Mouse (Mus musculus): Measurements from ENCODE around the gene Gm11492. TPM values are rescaled to one million over a fixed set of nuclear protein-coding genes. Genes with fewer than 3 reads are reported as not detected.

Gm11492 gene
- polyA plus RNA-seq, 1 experiment, result not detected

DNA sequence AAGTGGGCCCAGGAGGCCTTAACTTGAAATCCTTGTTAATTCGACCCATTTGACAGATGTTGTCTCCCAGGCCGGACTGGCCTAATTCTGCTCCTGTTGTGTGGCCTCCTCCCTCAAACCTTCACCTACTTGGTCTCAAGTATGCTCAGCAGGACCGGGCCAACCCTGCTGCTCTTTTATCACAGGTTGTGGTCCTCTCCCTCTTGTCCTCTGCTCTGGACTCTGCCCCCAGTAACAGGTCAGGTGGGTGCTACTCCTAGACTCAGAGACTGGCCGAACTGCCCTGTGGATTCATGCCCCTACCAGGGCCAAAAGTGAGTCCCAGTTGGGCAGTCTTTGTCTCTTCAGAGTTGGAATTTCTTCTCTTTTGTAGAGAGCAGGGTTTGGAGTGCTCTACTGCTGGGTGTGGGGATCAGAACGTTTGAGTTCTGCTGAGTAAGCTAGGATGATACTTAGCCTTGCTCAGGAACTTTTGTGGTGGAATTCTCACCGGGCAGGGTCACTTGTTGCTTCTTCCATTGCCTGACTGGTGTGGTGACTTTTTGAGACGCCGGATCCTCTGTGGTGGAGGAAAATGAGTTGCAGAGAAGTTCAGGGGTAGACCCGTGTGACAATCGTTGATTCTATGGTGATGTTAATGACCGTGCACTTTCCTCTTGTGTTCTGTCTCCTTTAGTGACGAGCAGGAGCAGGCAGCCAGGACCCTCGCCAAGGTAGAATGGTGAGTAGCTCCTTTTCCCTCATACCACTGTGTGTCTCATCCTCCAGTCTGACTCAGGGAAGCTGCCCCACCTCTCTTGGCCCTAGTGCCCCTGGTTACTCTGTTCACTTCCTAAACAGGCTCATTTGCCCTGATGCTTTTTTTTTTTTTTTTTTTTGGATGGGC lies 26.5 kb downstream of the Gm11492 start:
- H3K4me3 ChIP-seq (ENCODE audit: low read depth, low read length), result peak overlapping the region; percentile 70
- TF ChIP-seq POLR2A (IDR thresholded peaks at IDR 0.05; ENCODE audit: low read depth, low read length) (peak; percentile 61; the same call in 1 of the 2 replicates), CTCF (IDR thresholded peaks at IDR 0.05; ENCODE audit: extremely low read depth, insufficient read length, insufficient replicate concordance, low read depth, low read length) (no peak)
- H3K27me3 ChIP-seq (ENCODE audit: control insufficient read depth, insufficient read depth, low read length), result no peaks in the 10 kb centered on the region
- peaks cover 2% of the 10 kb centered on the region; the same call in 1 of the 2 replicates for H3K4me1 ChIP-seq (ENCODE audit: control insufficient read depth, insufficient read depth, insufficient read length, low read length)
- peak overlapping the region; percentile 92 for H3K27ac ChIP-seq (ENCODE audit: insufficient read depth, low read depth, low read length)
- WGBS, result 14% methylated on average over 13 of the region's 13 CpGs
- peaks cover 12% of the 10 kb centered on the region for H3K36me3 ChIP-seq (ENCODE audit: control insufficient read depth, insufficient read depth, low read length)

DNA sequence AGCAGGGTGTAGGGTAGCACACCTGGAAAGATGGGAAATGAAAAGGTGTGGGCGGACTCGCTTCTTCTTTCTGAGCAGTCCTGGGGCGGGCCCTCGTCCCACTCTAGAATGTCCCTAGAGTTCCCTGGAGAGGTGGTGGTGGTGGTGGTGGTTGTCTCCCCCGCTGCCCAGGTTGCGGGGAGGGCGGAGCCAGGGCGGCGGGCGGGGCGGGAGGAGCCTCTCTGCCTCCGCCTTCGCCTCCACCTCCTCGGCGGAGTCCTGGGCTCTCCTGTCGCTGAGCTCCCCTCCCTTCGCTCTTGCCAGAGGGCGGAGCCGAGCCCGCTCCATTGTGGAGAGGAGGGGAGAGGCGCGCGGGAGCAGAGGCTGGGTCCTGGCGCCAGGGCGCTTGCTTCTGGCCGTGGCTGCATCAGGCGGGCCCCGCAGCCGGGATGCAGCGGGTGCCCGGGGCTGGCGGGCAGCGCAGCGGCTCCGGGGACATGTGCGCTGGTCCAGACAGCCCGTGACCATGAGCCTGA lies 28.9 kb downstream of the Gm11492 start:
- peak overlapping the region; percentile 92 for H3K27ac ChIP-seq (ENCODE audit: insufficient read depth, low read depth, low read length)
- TF ChIP-seq POLR2A (IDR thresholded peaks at IDR 0.05; ENCODE audit: low read depth, low read length) (0 out of 2 replicates have a peak, but pooled peaks have one; percentile 30), CTCF (IDR thresholded peaks at IDR 0.05; ENCODE audit: extremely low read depth, insufficient read length, insufficient replicate concordance, low read depth, low read length) (no peak)
- WGBS, result 1% methylated on average over 35 of the region's 37 CpGs
- peaks cover 15% of the 10 kb centered on the region for H3K4me1 ChIP-seq (ENCODE audit: control insufficient read depth, insufficient read depth, insufficient read length, low read length)
- H3K4me3 ChIP-seq (ENCODE audit: low read depth, low read length), result peak overlapping the region; percentile 79
- no peaks in the 10 kb centered on the region for H3K27me3 ChIP-seq (ENCODE audit: control insufficient read depth, insufficient read depth, low read length)
- H3K36me3 ChIP-seq (ENCODE audit: control insufficient read depth, insufficient read depth, low read length), result peaks cover 34% of the 10 kb centered on the region

DNA sequence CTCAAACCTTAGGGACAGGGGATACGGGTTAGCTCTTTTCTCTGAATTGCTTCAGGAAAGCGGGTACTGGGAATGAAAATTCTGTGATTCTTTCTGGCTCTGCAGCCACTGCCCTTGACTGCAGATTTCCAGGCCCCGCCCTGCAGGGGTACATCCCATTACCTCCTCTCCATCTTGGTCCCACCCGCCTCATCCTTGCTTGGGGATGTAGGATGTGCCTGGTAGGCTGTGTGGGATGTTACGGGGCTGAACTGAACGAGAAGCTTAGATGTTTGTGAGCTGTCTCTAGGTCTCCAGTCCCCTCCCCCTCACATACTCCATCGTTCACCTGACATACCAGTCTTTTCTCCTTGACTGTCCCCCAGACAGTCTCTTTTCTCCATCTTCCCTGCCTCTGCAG lies 29.5 kb downstream of the Gm11492 start:
- 32% methylated on average over 7 of the region's 7 CpGs for WGBS
- TF ChIP-seq CTCF (IDR thresholded peaks at IDR 0.05; ENCODE audit: extremely low read depth, insufficient read length, insufficient replicate concordance, low read depth, low read length), result no peak
- TF ChIP-seq POLR2A (IDR thresholded peaks at IDR 0.05; ENCODE audit: low read depth, low read length), result no peak
- peak overlapping the region; percentile 79 for H3K4me3 ChIP-seq (ENCODE audit: low read depth, low read length)

DNA sequence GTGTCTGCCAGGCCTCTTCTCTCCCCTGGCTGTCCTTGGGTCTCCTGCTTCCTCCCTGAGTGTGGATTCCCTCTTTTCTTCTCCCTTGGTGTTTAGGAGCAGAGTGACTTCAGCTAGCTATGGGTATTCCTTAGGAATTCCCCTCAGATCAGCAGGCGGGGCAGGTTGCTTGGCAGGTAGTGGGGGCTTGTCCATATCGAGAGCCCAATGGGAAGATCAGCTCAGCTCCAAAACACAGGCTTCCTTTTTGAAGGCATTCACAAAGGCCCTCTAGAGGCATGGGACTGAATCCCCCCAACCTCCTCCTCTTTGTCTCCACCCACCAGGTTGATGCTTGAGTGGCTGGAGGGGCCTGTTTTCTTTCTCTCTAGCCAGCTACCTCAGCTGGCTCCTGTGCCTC lies 30.0 kb downstream of the Gm11492 start:
- 66% methylated on average over 2 of the region's 2 CpGs for WGBS

More for the DNA sequence above, 29.5 kb downstream of the Gm11492 start:
- no peaks in the 10 kb centered on the region for H3K27me3 ChIP-seq (ENCODE audit: control insufficient read depth, insufficient read depth, low read length)
- peaks cover 15% of the 10 kb centered on the region for H3K4me1 ChIP-seq (ENCODE audit: control insufficient read depth, insufficient read depth, insufficient read length, low read length)
- peak overlapping the region; percentile 13; the same call in 1 of the 2 replicates for H3K27ac ChIP-seq (ENCODE audit: insufficient read depth, low read depth, low read length)
- H3K36me3 ChIP-seq (ENCODE audit: control insufficient read depth, insufficient read depth, low read length), result peaks cover 40% of the 10 kb centered on the region

DNA sequence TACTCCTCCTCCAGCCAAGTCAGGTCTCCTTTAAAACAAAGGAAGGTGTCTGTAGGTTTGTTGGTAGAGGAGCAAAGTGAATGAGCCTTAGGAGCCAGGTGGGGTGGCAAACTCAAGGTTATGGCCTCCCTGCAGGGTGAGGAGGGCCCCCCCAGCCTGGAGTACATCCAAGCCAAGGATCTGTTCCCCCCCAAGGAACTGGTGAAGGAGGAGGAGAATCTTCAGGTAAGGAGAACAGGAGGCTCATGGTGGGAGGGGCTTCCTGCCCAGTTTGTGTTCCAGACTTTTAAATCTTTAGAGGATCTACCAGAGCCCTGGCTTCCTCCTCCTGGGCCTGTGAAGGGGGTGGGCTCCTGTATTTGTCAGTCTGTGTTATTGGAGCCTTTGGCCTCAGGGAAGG lies 30.6 kb downstream of the Gm11492 start:
- no peak overlapping the region for H3K27ac ChIP-seq (ENCODE audit: insufficient read depth, low read depth, low read length)
- H3K4me3 ChIP-seq (ENCODE audit: low read depth, low read length), result no peak overlapping the region
- H3K36me3 ChIP-seq (ENCODE audit: control insufficient read depth, insufficient read depth, low read length), result peaks cover 48% of the 10 kb centered on the region
- no peaks in the 10 kb centered on the region for H3K27me3 ChIP-seq (ENCODE audit: control insufficient read depth, insufficient read depth, low read length)
- TF ChIP-seq POLR2A (IDR thresholded peaks at IDR 0.05; ENCODE audit: low read depth, low read length) (no peak), CTCF (IDR thresholded peaks at IDR 0.05; ENCODE audit: extremely low read depth, insufficient read length, insufficient replicate concordance, low read depth, low read length) (no peak)
- H3K4me1 ChIP-seq (ENCODE audit: control insufficient read depth, insufficient read depth, insufficient read length, low read length), result peaks cover 15% of the 10 kb centered on the region

More for the DNA sequence above, 30.0 kb downstream of the Gm11492 start:
- Histone ChIP-seq H3K27me3 (ENCODE audit: control insufficient read depth, insufficient read depth, low read length) (no peaks in the 10 kb centered on the region), H3K36me3 (ENCODE audit: control insufficient read depth, insufficient read depth, low read length) (peaks cover 44% of the 10 kb centered on the region), H3K4me3 (ENCODE audit: low read depth, low read length) (peak overlapping the region; percentile 79; the same call in 1 of the 2 replicates), H3K4me1 (ENCODE audit: control insufficient read depth, insufficient read depth, insufficient read length, low read length) (peaks cover 15% of the 10 kb centered on the region), H3K27ac (ENCODE audit: insufficient read depth, low read depth, low read length) (no peak overlapping the region)
- no peak for TF ChIP-seq CTCF (IDR thresholded peaks at IDR 0.05; ENCODE audit: extremely low read depth, insufficient read length, insufficient replicate concordance, low read depth, low read length)
- TF ChIP-seq POLR2A (IDR thresholded peaks at IDR 0.05; ENCODE audit: low read depth, low read length), result no peak

DNA sequence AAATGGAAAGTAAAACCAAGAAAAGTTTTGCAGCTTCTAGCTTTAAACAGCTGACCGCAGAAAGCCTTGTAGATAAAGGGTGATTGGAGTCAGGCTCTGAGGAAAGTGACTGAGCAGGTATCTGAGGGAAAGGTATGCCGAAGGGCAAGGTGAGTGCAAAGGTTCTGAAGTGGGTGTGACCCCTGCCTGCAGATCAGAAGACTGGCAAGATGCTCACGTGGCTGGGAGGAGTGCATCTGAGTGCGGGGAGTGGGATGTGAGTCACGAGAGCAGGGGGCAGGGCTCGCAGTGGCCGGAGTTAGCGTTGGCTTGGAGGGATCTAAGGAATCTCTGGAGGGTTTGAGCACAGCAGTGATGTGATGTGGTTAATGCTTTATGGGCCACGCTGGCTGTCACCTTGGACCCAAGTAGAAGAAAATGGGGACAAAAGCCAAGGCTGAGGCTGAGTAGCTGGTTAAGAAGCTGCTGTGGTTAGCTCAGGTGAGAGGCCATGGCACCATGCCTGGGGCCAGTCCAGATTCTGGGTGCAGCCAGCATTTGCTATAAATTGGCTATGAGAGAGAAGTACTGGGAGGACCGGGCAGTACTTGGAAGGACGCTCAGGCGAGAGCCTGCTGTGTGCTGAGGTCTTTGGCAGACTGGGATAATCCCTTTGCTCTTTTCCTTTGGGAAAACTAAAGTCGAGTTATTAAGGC lies 33.1 kb downstream of the Gm11492 start:
- 65% methylated on average over 13 of the region's 13 CpGs for WGBS
- no peak for TF ChIP-seq POLR2A (IDR thresholded peaks at IDR 0.05; ENCODE audit: low read depth, low read length)
- TF ChIP-seq CTCF (IDR thresholded peaks at IDR 0.05; ENCODE audit: extremely low read depth, insufficient read length, insufficient replicate concordance, low read depth, low read length), result no peak
- Histone ChIP-seq H3K36me3 (ENCODE audit: control insufficient read depth, insufficient read depth, low read length) (peaks cover 71% of the 10 kb centered on the region), H3K27me3 (ENCODE audit: control insufficient read depth, insufficient read depth, low read length) (no peaks in the 10 kb centered on the region), H3K4me1 (ENCODE audit: control insufficient read depth, insufficient read depth, insufficient read length, low read length) (peaks cover 15% of the 10 kb centered on the region), H3K27ac (ENCODE audit: insufficient read depth, low read depth, low read length) (peak overlapping the region; percentile 65), H3K4me3 (ENCODE audit: low read depth, low read length) (no peak overlapping the region)

Data from small intestine, adult 2 months (tissue).